Mouse (Mus musculus): ENCODE results near the gene Asxl2. TPM values are rescaled to one million over a fixed set of nuclear protein-coding genes. Genes with fewer than 3 reads are reported as not detected.

The Asxl2 gene
- polyA plus RNA-seq, 1 experiment from 2014 or later = 15.7 TPM

DNA sequence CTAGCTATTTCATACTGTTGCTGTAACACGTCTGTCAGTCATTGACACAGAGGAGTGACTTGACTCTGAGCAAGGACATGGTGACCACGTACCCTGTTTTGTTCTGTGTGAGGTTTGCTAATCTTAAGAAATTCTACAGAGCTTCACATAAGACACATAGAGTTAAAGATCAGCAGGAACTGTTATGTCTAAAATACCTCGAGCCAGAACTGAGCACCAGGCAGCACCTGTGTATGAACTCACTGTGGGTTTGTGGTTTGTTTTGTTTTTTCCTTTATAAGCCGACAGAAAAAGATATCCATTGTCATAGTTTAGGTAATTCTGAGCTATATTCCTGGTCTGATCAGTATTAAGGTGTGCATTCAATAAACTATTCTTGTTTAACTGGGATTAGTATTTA is 120.8 kb downstream of the Asxl2 start:
- ATAC-seq = no peak
- Histone ChIP-seq H3K36me3 (ENCODE audit: control insufficient read depth, insufficient read depth) (no peaks in the 10 kb centered on the region), H3K4me2 (ENCODE audit: low read length) (no peak overlapping the region), H3K27ac (ENCODE audit: low read length) (no peak overlapping the region), H3K9ac (replicated peaks; ENCODE audit: low read depth, low read length) (no peak overlapping the region), H3K4me1 (replicated peaks; ENCODE audit: control insufficient read depth, insufficient read depth, low read length) (no peaks in the 10 kb centered on the region), H3K27me3 (replicated peaks; ENCODE audit: control insufficient read depth, insufficient read depth, low read length) (no peaks in the 10 kb centered on the region), H3K4me3 (replicated peaks; ENCODE audit: low read length) (no peak overlapping the region), H3K9me3 (ENCODE audit: control insufficient read depth, low read length) (no peaks in the 10 kb centered on the region)
- 50% methylated on average over 4 of the region's 4 CpGs for WGBS

DNA sequence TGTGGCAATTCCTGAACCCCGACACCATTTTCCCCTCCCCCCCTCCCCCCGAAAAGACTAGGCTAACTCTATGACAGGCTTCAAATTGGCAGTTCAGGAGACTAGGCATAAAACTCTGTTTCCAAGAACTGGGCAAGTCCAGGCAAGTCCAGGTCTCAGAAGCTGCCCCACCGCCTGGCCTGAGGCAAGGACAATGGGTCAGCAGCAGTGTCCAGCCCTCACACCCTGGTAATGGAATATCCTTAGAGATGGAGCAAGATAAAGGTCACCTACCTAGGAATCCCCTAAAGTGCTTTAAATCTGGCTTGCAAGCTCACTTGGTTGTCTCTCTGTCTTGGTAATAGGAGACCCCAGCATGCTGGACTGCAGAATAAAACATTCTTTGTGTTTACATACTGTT is 121.3 kb downstream of the Asxl2 start:
- Histone ChIP-seq H3K27me3 (replicated peaks; ENCODE audit: control insufficient read depth, insufficient read depth, low read length) (no peaks in the 10 kb centered on the region), H3K4me2 (ENCODE audit: low read length) (no peak overlapping the region), H3K36me3 (ENCODE audit: control insufficient read depth, insufficient read depth) (no peaks in the 10 kb centered on the region), H3K4me3 (replicated peaks; ENCODE audit: low read length) (no peak overlapping the region), H3K9ac (replicated peaks; ENCODE audit: low read depth, low read length) (no peak overlapping the region), H3K4me1 (replicated peaks; ENCODE audit: control insufficient read depth, insufficient read depth, low read length) (no peaks in the 10 kb centered on the region), H3K27ac (ENCODE audit: low read length) (no peak overlapping the region), H3K9me3 (ENCODE audit: control insufficient read depth, low read length) (no peaks in the 10 kb centered on the region)
- ATAC-seq = no peak
- 62% methylated on average over 3 of the region's 3 CpGs for WGBS

DNA sequence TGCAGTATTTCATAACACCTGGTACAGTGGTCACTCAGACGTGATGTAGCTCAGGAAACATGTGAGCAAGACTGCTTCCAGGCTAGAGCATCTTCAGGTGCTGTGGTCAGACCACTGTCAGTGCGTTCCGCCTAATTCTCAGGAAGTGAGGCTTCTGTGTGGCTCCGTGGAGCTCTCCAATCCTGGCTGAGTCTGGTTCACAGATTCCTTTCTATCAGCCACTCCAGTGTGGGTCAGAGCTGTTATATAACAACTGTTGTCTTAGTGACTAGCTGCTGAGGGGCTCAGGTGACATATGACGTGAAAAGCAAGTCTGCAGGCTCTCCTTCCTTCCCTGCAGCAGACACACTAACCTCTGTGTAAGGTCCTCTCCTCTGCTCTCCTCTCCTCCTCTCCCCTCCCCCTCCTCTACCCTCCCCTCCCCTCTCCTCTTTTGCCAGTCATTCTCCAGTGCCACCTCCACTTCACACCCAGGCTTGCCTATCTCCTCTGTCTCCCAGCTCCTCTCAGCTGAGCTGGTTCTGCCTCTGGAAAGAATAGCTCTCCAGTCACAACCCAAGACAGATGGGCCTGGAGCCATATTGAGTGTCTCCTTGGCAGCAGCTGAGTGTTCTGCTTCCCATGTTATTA is 122.0 kb downstream of the Asxl2 start:
- Histone ChIP-seq H3K27ac (ENCODE audit: low read length) (no peak overlapping the region), H3K4me2 (ENCODE audit: low read length) (no peak overlapping the region), H3K4me1 (replicated peaks; ENCODE audit: control insufficient read depth, insufficient read depth, low read length) (no peaks in the 10 kb centered on the region), H3K36me3 (ENCODE audit: control insufficient read depth, insufficient read depth) (no peaks in the 10 kb centered on the region), H3K4me3 (replicated peaks; ENCODE audit: low read length) (no peak overlapping the region), H3K9me3 (ENCODE audit: control insufficient read depth, low read length) (no peaks in the 10 kb centered on the region), H3K9ac (replicated peaks; ENCODE audit: low read depth, low read length) (no peak overlapping the region), H3K27me3 (replicated peaks; ENCODE audit: control insufficient read depth, insufficient read depth, low read length) (no peaks in the 10 kb centered on the region)
- 61% methylated on average over 5 of the region's 5 CpGs for WGBS
- no peak for ATAC-seq

DNA sequence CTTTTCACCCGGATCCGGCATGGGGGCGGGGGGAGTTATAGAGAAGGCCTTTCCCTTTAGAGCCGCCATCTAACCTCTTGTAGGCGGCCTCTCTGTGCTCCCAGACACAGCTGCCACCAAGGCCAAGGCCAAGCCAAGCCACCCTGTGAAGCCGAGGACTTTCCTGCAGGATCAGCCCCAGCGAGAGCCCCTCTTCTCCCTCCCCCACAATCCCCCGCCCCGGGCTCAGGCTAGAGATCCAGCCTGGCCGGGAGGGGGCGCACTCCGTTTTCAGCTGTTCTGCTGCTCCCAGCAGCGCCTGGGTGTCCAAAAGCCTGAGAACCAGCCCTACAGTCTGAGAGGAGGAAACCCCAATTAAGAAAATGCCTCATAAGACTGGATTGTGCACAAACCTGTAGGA is 123.6 kb downstream of the Asxl2 start:
- no peaks in the 10 kb centered on the region for H3K4me1 ChIP-seq (replicated peaks; ENCODE audit: control insufficient read depth, insufficient read depth, low read length)
- WGBS = 16% methylated on average over 12 of the region's 13 CpGs
- H3K4me3 ChIP-seq (replicated peaks; ENCODE audit: low read length) = no peak overlapping the region
- H3K9me3 ChIP-seq (ENCODE audit: control insufficient read depth, low read length) = no peaks in the 10 kb centered on the region
- H3K27me3 ChIP-seq (replicated peaks; ENCODE audit: control insufficient read depth, insufficient read depth, low read length) = no peaks in the 10 kb centered on the region
- no peak overlapping the region for H3K4me2 ChIP-seq (ENCODE audit: low read length)
- H3K9ac ChIP-seq (replicated peaks; ENCODE audit: low read depth, low read length) = no peak overlapping the region
- no peak overlapping the region for H3K27ac ChIP-seq (ENCODE audit: low read length)
- H3K36me3 ChIP-seq (ENCODE audit: control insufficient read depth, insufficient read depth) = no peaks in the 10 kb centered on the region
- ATAC-seq = peak; percentile 28; the same call in 1 of the 2 replicates

Other genes starting within 250 kb of the Asxl2 start
- gene Rab10, start 116.9 kb upstream of the Asxl2 start, polyA plus RNA-seq (2015; fragmentation: Nextera tagmentation; extraction: Ambion mirVana) = 135 and 155 TPM in 2 replicates
- gene Kif3c, start 61.7 kb upstream of the Asxl2 start, polyA plus RNA-seq (2015; fragmentation: Nextera tagmentation; extraction: Ambion mirVana) = 118 and 122 TPM in 2 replicates
- 34.0 and 36.8 TPM in 2 replicates for gene Dtnb, start 145.5 kb downstream of the Asxl2 start, polyA plus RNA-seq (2015; fragmentation: Nextera tagmentation; extraction: Ambion mirVana)